Mouse (Mus musculus): ENCODE data around the gene Iars2. TPM values are rescaled to one million over a fixed set of nuclear protein-coding genes. Genes with fewer than 3 reads are reported as not detected.
A peak's percentile ranks its signal among the peaks of the same experiment; 100 is the strongest.

The Iars2 gene
- total and polyA plus RNA-seq, 3 experiments = 39.9 to 43.9 TPM; not detected in 1

GRCm38 (mm10) chr1:185363526-185364182 is 34.5 kb upstream of the Iars2 start:
- H3K9ac ChIP-seq (ENCODE audit: control insufficient read depth, low read depth, low read length, poor library complexity, severe bottlenecking) = peak overlapping the region; percentile 91
- no peaks in the 10 kb centered on the region for H3K9me3 ChIP-seq (replicated peaks; ENCODE audit: insufficient read depth, low read length)
- H3K79me2 ChIP-seq (ENCODE audit: control insufficient read depth, insufficient read depth, low read length, poor library complexity) = peaks cover 49% of the 10 kb centered on the region
- H3K27me3 ChIP-seq (ENCODE audit: control insufficient read depth in 1 of 2, insufficient read depth in 2 of 2, low read length in 2 of 2) = no peaks in the 10 kb centered on the region
- H3K4me3 ChIP-seq (ENCODE audit: control insufficient read depth in 1 of 2, insufficient read depth in 1 of 2, low read depth in 2 of 2, low read length in 2 of 2) = peak overlapping the region; percentile 86 to 92
- peak; percentile 88 for DNase-seq (ENCODE audit: low read depth, low spot score)
- H3K36me3 ChIP-seq (ENCODE audit: control insufficient read depth in 1 of 2, insufficient read depth in 2 of 2, low read length in 2 of 2) = peaks cover 23 to 37% of the 10 kb centered on the region in 2 experiments
- H3K4me1 ChIP-seq (ENCODE audit: control insufficient read depth in 1 of 2, insufficient read depth in 2 of 2, low read length in 2 of 2) = peaks cover 4 to 10% of the 10 kb centered on the region in 2 experiments; a peak in 3 of 4 replicates
- peak overlapping the region; percentile 91 for H3K27ac ChIP-seq (ENCODE audit: control insufficient read depth, low read depth, low read length)
- TF ChIP-seq HCFC1 (IDR thresholded peaks at IDR 0.05; ENCODE audit: low read depth, low read length) (peak; percentile 67), TAL1 (IDR thresholded peaks at IDR 0.05; ENCODE audit: low read length) (no peak), MYB (IDR thresholded peaks at IDR 0.05; ENCODE audit: low read depth, low read length) (no peak), E2F4 (IDR thresholded peaks at IDR 0.05; ENCODE audit: borderline replicate concordance, low read depth, low read length) (no peak), MXI1 (IDR thresholded peaks at IDR 0.05; ENCODE audit: low read depth, low read length) (peak; percentile 94; the same call in 1 of the 2 replicates), SMC3 (IDR thresholded peaks at IDR 0.05; ENCODE audit: low read depth, low read length) (no peak), CHD1 (IDR thresholded peaks at IDR 0.05; ENCODE audit: low read depth, low read length) (peak; percentile 51; the same call in 1 of the 2 replicates), NELFE (IDR thresholded peaks at IDR 0.05; ENCODE audit: low read depth, low read length) (no peak), NRF1 (IDR thresholded peaks at IDR 0.05; ENCODE audit: insufficient read depth, low read depth, low read length, poor library complexity, severe bottlenecking) (peak; percentile 44; the same call in 1 of the 2 replicates), MYC (IDR thresholded peaks at IDR 0.05; ENCODE audit: low read depth, low read length) (peak; percentile 98), ZMIZ1 (IDR thresholded peaks at IDR 0.05; ENCODE audit: low read depth, low read length) (no peak), MAX (IDR thresholded peaks at IDR 0.05; ENCODE audit: low read length) (peak; percentile 87), POLR2A (IDR thresholded peaks at IDR 0.05; ENCODE audit: control insufficient read depth in 1 of 2, insufficient read depth in 1 of 2, low read depth in 1 of 2, low read length in 2 of 2, poor library complexity in 1 of 2) (no peak), GATA1 (IDR thresholded peaks at IDR 0.05; ENCODE audit: low read depth, low read length) (no peak), MAZ (IDR thresholded peaks at IDR 0.05; ENCODE audit: low read depth, low read length) (no peak), ELF1 (IDR thresholded peaks at IDR 0.05; ENCODE audit: low read depth, low read length) (peak; percentile 21; the same call in 1 of the 2 replicates), SIN3A (IDR thresholded peaks at IDR 0.05; ENCODE audit: low read length) (peak; percentile 84), MEF2A (IDR thresholded peaks at IDR 0.05; ENCODE audit: extremely low read depth, insufficient replicate concordance, low read depth, low read length, poor library complexity, severe bottlenecking) (peak; percentile 60; the same call in 1 of the 2 replicates), JUND (IDR thresholded peaks at IDR 0.05; ENCODE audit: low read depth, low read length) (no peak), POLR2AphosphoS5 (IDR thresholded peaks at IDR 0.05; ENCODE audit: borderline replicate concordance, low read depth, low read length) (no peak; the same call in 1 of the 2 replicates), EP300 (IDR thresholded peaks at IDR 0.05; ENCODE audit: low read depth in 1 of 2, low read length in 2 of 2) (no peak), ZNF384 (IDR thresholded peaks at IDR 0.05; ENCODE audit: low read depth, low read length) (no peak), UBTF (IDR thresholded peaks at IDR 0.05; ENCODE audit: borderline replicate concordance, insufficient read depth, low read depth, low read length) (no peak), USF2 (IDR thresholded peaks at IDR 0.05; ENCODE audit: borderline replicate concordance in 1 of 2, insufficient read depth in 1 of 2, low read depth in 1 of 2, low read length in 2 of 2) (no peak), GABPA (IDR thresholded peaks at IDR 0.05; ENCODE audit: low read depth, low read length) (no peak), ZKSCAN1 (IDR thresholded peaks at IDR 0.05; ENCODE audit: low read depth, low read length) (no peak), CTCF (IDR thresholded peaks at IDR 0.05 in 2 of 3, conservative IDR thresholded peaks at IDR 0.05 in 1 of 3; ENCODE audit: control insufficient read depth in 1 of 3, insufficient read depth in 1 of 3, low read depth in 2 of 3, low read length in 3 of 3, poor library complexity in 1 of 3, severe bottlenecking in 1 of 3) (no peak), TCF12 (IDR thresholded peaks at IDR 0.05; ENCODE audit: low read depth, low read length) (0 out of 2 replicates have a peak, but pooled peaks have one; percentile 19), USF1 (IDR thresholded peaks at IDR 0.05; ENCODE audit: low read depth, low read length) (no peak), KAT2A (conservative IDR thresholded peaks at IDR 0.05; ENCODE audit: low read depth, low read length) (peak; percentile 34; the same call in 1 of the 2 replicates), MAFK (IDR thresholded peaks at IDR 0.05; ENCODE audit: borderline replicate concordance, low read depth, low read length) (no peak), CHD2 (IDR thresholded peaks at IDR 0.05; ENCODE audit: low read length) (no peak), ZC3H11A (IDR thresholded peaks at IDR 0.05; ENCODE audit: low read depth, low read length) (no peak), RCOR1 (IDR thresholded peaks at IDR 0.05; ENCODE audit: low read depth, low read length) (no peak), POLR2AphosphoS2 (IDR thresholded peaks at IDR 0.05; ENCODE audit: low read length) (peak; percentile 68), RAD21 (IDR thresholded peaks at IDR 0.05; ENCODE audit: low read depth, low read length) (no peak)

Data from MEL (cell line).